Mouse (Mus musculus): ENCODE measurements around the gene Npdc1.

Gene Npdc1

GRCm38 (mm10) chr2:25430395-25431233 lies 31.5 kb downstream of the Npdc1 start:
- DNase-seq (ENCODE audit: low spot score) = no peak

DNA sequence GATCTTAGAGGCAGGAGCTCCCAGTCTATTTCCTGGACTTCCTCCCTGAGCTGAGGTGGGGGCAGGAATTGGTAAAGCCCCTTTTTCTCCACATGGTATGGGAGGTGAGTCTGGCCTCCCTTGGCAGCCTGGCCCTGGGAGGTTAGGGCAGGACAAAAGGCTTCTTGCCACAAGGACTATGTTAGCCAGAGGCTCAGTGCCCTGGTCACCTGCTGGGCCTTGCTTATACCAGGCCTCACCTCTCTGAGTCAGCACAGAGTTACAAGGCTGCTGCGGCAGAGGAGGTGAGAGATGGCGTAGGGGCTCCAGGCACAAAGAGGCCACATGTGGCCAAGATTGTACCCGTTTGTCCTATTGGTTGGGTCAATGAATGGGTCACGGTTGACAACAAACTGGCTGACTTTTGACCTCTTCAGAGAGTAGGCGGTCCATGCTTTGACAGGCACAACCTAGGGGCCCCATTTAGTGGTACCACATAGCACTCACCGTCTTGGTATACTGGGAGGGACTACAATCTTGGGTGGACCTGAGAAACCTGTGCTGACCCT lies 32.2 kb downstream of the Npdc1 start:
- DNase-seq (ENCODE audit: low spot score) = no peak

DNA sequence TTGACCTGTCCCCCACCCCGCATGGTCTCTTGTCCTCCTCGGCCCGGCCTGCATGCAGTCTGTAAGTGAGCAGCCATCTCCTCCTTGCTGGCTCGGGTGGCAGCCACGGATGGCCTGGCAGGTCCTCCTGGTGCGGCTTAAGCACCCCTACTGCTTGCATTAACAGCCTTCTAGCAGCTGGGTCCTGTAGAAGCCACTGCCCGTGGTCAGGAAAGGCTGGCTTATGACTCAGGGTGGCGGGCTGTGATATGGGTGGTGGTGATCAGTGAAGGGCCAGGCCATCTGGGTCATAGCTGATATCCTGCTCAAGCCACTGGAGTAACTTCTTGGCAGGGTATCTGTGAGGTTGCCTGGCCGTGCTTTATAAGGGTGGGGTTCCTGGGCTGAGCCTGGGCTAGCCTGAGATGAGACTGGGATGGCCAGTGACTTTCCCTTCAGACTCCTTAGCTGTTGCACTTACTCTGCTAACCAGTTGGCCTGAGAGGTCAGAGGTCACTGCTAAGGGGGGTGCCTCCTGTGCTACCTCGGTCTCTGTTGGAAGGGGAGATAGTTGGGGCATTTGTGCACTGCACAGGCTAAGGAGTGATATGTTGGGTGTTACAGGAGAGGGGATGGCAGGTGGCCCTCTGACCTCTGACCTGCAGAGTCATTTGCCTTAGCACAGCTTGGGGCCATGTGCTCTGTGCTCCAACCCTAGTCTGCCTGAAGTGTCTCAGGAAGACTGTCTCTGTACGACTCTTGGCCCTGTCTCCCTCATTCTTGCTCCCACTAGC lies 33.4 kb downstream of the Npdc1 start:
- DNase-seq (ENCODE audit: low spot score) = no peak

GRCm38 (mm10) chr2:25433101-25433500 lies 34.0 kb downstream of the Npdc1 start:
- DNase-seq (ENCODE audit: low spot score) = no peak

GRCm38 (mm10) chr2:25434292-25434691 lies 35.1 kb downstream of the Npdc1 start:
- no peak for DNase-seq (ENCODE audit: low spot score)

DNA sequence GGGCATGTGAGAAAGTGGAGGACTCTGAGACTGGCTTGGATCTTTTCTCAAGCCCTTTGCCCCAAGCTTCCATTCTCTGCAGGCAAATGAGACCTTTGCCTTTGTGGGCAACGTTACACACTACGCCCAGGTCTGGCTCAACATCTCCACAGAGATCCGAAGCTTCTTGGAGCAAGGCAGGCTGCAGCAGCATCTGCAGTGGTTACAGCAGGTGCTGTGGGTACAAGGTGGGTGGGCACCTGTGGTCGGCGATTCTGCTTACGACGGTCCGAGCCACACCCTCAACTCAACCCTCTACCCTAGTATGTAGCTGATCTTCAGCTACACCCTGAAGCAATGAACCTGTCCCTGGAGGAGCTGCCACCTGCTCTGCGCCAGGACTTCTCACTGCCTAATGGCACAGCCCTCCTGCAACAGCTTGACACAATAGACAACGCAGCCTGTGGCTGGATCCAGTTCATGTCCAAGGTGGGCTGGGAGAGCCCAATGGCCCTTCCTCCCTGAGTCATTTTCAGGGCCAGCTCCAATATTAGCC lies 37.2 kb downstream of the Npdc1 start:
- DNase-seq (ENCODE audit: low spot score) = no peak

DNA sequence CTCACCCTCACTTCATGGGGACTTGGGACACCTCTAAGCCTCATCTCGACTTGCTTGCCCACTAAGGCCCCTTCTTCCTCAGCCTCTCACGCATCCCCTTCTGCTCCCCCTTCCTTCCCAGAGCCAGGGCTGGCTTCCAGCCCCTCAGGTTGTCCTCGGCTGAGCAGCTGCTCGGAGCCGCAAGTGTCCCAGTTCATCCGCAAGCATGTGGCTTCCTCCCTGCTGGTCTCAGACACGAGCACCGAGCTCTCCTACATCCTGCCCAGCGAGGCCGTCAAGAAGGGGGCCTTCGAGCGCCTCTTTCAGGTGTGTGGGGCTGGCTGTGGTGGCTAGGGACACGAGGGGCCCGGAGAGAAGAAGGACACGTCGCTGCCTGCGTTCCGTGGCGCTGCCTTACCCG lies 41.9 kb downstream of the Npdc1 start:
- no peak for DNase-seq (ENCODE audit: low spot score)

- no peak for DNase-seq (ENCODE audit: low spot score)
Observed at GRCm38 (mm10) chr2:25442682-25443081, 43.5 kb downstream of the Npdc1 start.

- no peak for DNase-seq (ENCODE audit: low spot score)
Observed at GRCm38 (mm10) chr2:25450853-25451647, 51.9 kb downstream of the Npdc1 start.

DNA sequence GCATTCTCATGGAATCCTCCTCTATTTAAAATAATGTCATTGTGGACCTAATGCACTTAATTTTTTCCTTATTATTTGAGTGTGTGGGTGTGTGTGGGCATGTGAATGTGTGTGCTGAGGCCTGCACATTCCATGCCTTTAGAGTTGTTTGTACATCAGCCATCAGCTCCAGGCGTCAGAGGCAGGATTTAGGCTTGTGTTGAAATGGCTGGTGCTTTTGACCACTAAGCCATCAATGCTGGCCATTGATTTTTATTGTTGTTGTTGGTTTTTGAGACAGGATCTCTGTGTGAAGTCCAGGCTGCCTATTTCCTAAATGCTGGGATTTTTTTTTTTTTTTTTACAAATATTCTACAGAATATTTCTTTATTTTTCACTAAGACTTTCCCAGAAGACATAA lies 53.8 kb downstream of the Npdc1 start:
- no peak for DNase-seq (ENCODE audit: low spot score)

GRCm38 (mm10) chr2:25456205-25456953 lies 57.2 kb downstream of the Npdc1 start, which contains the start of gene Clic3:
Gene Clic3 (plus strand): TSS chr2:25456838.
- no peak for DNase-seq (ENCODE audit: low spot score)

GRCm38 (mm10) chr2:25457022-25457896 lies 58.1 kb downstream of the Npdc1 start:
- no peak for DNase-seq (ENCODE audit: low spot score)

- DNase-seq (ENCODE audit: low spot score) = no peak
Observed at GRCm38 (mm10) chr2:25458911-25459310, 59.8 kb downstream of the Npdc1 start.
